Mouse (Mus musculus) heart, postnatal 14 days (tissue): ENCODE measurements at regions not wholly inside any gene's neighbourhood (a gene's known extent, or its start where the extent isn't known, plus 50 kb on each side); places are given as distances from the start of the nearest gene placed in this dataset.

Experiments
- DNase-seq, 2 experiments: peaks; one replicate each; pipeline ENCODE4 v3.0.0; 2021 to 2022
- intact Hi-C: fragments of 180-260 bp; cut with DNase I; formaldehyde crosslinking; loops from one replicate; pipeline ENCODE4 v1.15.1; 2025

- intact Hi-C loops = no loop called here
Observed at GRCm38 (mm10) chr15:8903651-8904050, 64.1 kb upstream of the Ranbp3l start.

DNA sequence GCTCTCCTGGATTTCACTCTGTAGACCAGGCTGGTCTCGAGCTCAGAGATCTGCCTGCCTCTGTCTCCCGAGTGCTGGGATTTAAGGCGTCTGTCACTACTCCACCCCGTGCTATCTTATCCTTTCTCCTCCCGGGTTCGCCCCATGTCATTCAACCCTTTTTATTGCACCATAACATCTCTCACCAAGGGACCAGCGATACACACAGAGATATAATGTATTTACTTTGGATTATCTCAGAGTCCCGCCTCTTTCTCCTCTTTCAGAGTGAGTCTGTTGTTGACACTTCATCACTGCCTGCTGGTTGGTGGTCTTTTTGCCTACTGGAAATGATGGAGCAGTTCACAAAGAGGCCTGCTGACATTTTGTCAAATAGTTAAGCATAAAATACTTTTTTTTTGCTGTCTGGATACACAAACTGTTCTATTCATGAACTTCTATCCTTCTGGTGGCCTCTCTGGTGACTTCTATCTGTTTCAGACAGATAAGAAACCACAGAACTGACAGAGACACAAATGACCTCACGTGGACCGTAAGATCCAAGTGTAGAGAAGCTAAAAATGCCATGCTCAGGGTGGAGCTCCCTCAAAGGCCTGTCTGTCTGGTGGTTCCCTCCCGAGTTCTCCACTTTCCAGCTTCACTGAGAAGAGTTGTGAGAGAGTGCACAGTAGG lies 70.1 kb upstream of the Ranbp3l start:
- DNase-seq = no peak
- intact Hi-C loops = no loop called here

More at GRCm38 (mm10) chr15:8903651-8904050, 64.1 kb upstream of the Ranbp3l start:
- no peak for DNase-seq

- DNase-seq = no peak
- intact Hi-C loops = no loop called here
Observed at GRCm38 (mm10) chr15:8896856-8897255, 70.9 kb upstream of the Ranbp3l start.

GRCm38 (mm10) chr15:8896391-8896790 lies 71.4 kb upstream of the Ranbp3l start:
- DNase-seq = no peak

GRCm38 (mm10) chr15:8885585-8885984 lies 82.2 kb upstream of the Ranbp3l start:
- intact Hi-C loops = loop anchor here (1.0 kb wide), 1 partner anchor 256 kb away; no protein-coding TSS in a partner anchor
- DNase-seq = no peak

More at GRCm38 (mm10) chr15:8896391-8896790, 71.4 kb upstream of the Ranbp3l start:
- intact Hi-C loops = no loop called here

GRCm38 (mm10) chr15:8884608-8885467 lies 82.9 kb upstream of the Ranbp3l start:
- no peak for DNase-seq
- intact Hi-C loops = loop anchor here (1.0 kb wide), 1 partner anchor 256 kb away; no protein-coding TSS in a partner anchor

GRCm38 (mm10) chr15:8882880-8883539 lies 84.7 kb upstream of the Ranbp3l start:
- intact Hi-C loops = no loop called here
- no peak for DNase-seq

GRCm38 (mm10) chr15:8874884-8875493 lies 92.8 kb upstream of the Ranbp3l start:
- intact Hi-C loops = no loop called here
- DNase-seq = no peak

DNA sequence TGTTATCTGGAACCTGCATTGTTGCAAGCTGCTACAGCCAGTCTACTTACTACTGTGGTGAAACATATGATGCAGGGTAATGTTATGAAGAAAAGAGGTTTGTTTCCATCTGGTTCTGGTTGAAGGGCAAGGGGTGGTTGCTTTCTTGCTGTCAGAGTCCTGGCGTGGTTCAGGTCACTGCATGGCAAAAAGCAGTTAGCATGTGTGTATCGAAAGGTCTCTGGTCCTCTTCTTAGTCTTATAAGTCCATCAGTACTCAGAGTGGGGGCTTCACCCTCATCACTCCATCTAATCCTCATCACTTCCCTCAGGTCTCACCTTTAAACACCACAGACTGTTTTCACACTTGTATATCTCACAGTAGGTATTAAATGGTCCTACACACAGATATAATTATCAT lies 99.7 kb upstream of the Ranbp3l start:
- no peak for DNase-seq
- intact Hi-C loops = no loop called here

- no peak for DNase-seq
- intact Hi-C loops = no loop called here
Observed at GRCm38 (mm10) chr15:8867160-8867891, 100.4 kb upstream of the Ranbp3l start.

DNA sequence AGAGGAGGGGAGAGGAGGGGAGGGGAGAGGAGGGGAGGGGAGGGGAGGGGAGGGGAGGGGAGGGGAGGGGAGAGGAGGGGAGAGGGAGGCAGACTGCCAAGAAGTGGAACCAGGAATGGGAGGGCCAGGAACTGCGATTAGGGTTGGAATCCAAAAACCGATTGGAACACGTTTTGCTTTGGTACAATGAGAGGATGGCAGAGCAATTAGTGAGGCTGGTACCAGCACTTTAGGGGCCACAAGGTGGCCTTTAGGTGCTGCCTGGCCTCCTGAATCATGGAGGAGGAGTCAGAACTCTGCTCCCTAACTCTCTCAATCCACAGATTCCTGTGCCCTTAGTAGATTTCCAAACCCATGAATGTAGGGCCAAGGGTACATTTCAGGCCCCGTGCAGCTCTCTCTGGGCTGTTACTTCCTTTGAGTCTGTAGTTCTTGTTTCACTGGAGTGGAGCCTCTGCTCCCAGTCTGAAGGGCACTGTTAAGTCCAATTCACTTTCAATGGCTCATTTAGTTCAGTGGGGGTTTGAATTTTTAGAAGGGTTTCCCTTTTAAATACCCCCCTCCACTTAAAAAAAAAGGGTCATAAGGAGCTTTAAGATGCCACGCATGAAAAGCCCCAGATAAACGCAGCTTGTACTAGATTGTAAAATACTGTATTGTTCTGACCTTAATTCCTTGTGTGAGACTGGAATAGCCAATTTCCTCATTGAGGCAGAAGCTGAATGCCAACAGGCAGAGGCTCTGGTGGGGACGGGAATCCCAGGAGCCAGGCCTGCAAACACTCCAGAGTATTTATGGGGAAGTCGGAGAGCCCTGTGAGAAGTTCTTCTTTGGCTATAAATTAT lies 102.4 kb upstream of the Ranbp3l start:
- intact Hi-C loops = no loop called here
- DNase-seq = no peak

DNA sequence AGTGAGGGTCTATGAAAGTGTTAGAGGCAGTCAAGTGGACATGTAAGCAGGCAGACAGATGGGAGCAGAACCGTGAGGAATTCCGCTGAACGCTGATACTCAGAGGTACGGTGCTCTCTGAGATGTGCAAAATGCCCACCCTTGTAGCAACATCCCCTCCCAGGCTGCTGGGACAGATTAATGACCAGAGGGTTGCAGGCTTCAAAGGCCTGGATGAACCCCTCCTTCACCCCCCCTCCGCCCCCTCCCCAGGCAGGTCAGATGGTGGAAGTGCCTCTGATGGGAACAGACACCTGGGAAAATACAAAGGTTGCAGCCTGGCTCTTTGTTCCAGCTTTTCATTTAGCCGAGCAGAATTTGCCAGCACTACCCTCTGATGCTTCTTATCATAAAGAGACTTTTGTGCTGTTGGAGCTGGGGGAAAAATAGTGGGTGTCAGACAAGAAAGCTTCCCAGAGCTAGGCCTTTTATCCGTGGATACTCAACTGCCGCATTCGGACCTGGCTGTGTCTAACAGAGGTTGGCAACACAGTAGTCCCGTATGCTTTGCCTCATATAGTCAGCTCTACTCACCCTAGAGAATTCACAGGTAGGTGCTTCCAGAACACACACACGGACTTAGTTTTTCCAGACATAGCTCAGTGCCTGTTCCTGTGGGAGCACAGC lies 111.2 kb upstream of the Ranbp3l start:
- intact Hi-C loops = no loop called here
- DNase-seq = no peak

DNA sequence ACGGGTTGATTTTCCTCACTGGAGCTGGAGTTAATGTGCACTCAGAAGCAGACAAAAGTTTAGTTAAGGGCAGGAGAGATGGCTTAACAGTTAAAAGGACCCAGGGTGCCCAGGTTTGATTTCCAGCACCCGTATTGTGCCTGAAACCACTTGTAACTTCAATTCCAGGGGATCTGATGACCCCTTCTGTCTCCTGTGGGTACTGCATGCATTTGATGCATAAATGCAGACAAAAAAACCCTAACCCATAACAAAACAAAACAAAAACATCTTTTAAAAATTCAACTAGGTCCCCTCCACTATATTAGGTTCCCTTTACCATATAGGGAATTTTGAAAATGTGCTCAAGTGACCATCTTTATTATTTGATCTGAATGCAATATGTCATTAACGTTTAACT lies 112.2 kb upstream of the Ranbp3l start:
- no peak for DNase-seq
- intact Hi-C loops = no loop called here

- intact Hi-C loops = no loop called here
- DNase-seq = no peak
Observed at GRCm38 (mm10) chr15:8854336-8854735, 113.4 kb upstream of the Ranbp3l start.

- intact Hi-C loops = no loop called here
- no peak for DNase-seq
Observed at GRCm38 (mm10) chr15:8850996-8851395, 116.8 kb upstream of the Ranbp3l start.

GRCm38 (mm10) chr15:8849413-8849812 lies 118.3 kb upstream of the Ranbp3l start:
- intact Hi-C loops = no loop called here
- no peak for DNase-seq

DNA sequence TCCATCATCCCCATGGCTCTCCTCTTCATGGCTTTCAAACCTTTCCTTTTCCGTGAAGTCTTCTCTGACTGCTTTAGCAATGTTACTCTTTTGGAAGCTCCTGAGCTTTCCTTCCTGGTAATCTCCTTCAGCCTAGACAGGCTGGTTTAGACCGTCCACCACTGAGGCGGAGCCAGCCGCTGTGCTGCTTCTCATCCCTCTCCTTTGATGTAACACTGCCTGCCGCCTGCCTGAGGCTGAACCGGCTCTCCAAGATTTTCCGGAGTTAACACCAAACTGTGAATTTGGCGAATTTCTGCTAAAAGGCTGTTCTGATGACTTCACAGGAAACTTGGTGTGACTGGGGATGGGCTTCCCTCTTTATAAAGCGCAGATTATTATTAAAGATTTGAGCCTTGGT lies 125.6 kb upstream of the Ranbp3l start:
- intact Hi-C loops = no loop called here
- DNase-seq = no peak

- intact Hi-C loops = no loop called here
- DNase-seq = no peak
Observed at GRCm38 (mm10) chr15:8839462-8839861, 128.3 kb upstream of the Ranbp3l start.

DNA sequence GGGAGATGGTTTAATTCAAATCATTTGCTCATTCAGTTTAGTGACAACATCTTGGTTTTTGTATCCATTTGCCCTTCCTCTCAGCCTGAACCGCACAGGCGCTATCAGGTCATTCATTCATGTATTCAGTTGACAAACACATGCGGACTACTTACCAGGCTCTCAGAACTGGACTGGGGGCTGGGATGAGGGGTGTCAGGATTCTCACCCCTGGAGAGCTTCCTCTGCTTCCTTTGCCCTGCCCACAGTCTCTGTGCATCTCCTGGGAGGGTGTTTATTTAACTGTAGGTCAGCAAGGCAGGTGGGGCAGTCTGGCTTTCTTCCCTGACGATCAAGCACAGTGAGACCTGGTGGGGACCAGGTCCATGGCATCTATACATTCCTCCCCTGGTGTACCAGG lies 123.6 kb upstream of the Slc1a3 start:
- DNase-seq = no peak
- intact Hi-C loops = no loop called here
